Mouse (Mus musculus): Measurements from ENCODE around the gene Ccdc83. TPM values are rescaled to one million over a fixed set of nuclear protein-coding genes. Genes with fewer than 3 reads are reported as not detected.

The Ccdc83 gene
- total RNA-seq, 1 experiment = 0.31 TPM

DNA sequence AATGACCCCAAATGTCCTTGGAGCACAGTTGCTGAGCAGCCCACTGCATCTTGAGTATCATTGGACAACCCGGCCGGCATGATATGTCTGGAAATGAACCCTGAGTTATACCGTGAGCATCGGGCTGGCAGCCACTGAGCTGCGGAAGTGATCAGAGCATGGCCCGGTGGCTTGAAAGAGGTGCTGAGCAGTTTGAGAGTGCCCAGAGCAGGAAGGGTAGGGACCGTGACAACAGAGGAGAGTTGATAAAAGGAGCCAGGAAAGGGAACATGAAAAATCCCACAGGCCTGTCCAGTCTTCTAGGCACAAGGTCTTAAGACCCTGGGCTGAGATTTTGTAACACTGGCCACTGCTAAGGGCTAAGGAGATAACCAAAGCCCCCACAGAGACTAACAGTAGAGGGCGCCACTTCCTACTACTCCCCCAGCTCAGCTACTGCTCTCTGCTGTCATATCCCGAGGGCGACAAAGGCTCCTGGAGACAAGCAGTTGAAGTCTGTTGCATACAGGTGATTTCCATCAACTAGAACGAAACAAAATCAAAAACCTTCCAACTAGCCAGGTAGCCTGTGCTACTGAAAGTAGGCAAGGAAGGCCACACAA lies 14.8 kb upstream of the Ccdc83 start:
- H3K4me3 ChIP-seq (ENCODE audit: insufficient read depth in 1 of 2, low read depth in 1 of 2, low read length in 2 of 2, poor library complexity in 1 of 2, severe bottlenecking in 1 of 2) = no peak overlapping the region
- H3K9ac ChIP-seq (ENCODE audit: insufficient read depth, low read depth, low read length, poor library complexity, severe bottlenecking) = no peak overlapping the region
- TF ChIP-seq ZC3H11A (IDR thresholded peaks at IDR 0.05; ENCODE audit: borderline replicate concordance, low read depth, low read length) (peak; percentile 54; the same call in 1 of the 2 replicates), HCFC1 (IDR thresholded peaks at IDR 0.05; ENCODE audit: borderline replicate concordance, insufficient read depth, low read length) (no peak)
- in situ Hi-C loops (cut with MboI; ENCODE audit: low sequenced_read_pairs in 2 of 2, unreplicated experiment in 2 of 2) = no loop called here
- H3K36me3 ChIP-seq (ENCODE audit: control insufficient read depth, insufficient read depth, low read length, poor library complexity, severe bottlenecking) = no peaks in the 10 kb centered on the region
- DNase-seq (ENCODE audit: low read depth, low spot score) = peak; percentile 46
- H3K9me3 ChIP-seq (ENCODE audit: control insufficient read depth, insufficient read depth, low read depth, low read length) = no peaks in the 10 kb centered on the region
- no peak overlapping the region for H3K27ac ChIP-seq (ENCODE audit: insufficient read depth, low read depth, low read length, poor library complexity, severe bottlenecking)
- no peaks in the 10 kb centered on the region for H3K4me1 ChIP-seq (ENCODE audit: control insufficient read depth in 2 of 2, insufficient read depth in 2 of 2, low read length in 2 of 2, poor library complexity in 1 of 2)

DNA sequence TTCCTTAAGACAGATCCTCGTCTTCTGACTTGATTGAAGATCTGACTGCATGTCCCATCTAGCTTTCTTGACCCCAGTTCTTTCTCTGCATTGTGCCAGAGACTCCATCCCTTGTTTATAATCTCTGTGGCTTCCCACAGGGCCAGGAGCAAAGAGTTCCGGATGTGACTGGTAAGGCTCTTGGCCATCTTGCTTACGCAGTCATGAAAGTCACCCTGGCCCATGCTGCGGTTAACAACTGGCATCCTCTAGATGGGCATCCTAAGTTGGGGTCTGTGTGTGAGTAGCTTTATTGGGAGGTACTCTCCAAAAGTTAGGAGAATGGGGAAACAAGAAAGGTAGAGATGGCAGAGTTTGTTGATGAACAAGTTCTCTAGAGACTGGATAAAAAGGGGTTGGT lies 13.6 kb upstream of the Ccdc83 start:
- TF ChIP-seq MAFK (IDR thresholded peaks at IDR 0.05; ENCODE audit: insufficient read depth, low read depth, low read length) (no peak), CHD2 (IDR thresholded peaks at IDR 0.05; ENCODE audit: low read depth, low read length) (no peak), ZC3H11A (IDR thresholded peaks at IDR 0.05; ENCODE audit: borderline replicate concordance, low read depth, low read length) (no peak), ZNF384 (IDR thresholded peaks at IDR 0.05; ENCODE audit: low read depth, low read length) (no peak), HCFC1 (IDR thresholded peaks at IDR 0.05; ENCODE audit: borderline replicate concordance, insufficient read depth, low read length) (no peak)
- no peak for DNase-seq (ENCODE audit: low read depth, low spot score)
- Histone ChIP-seq H3K9me3 (ENCODE audit: control insufficient read depth, insufficient read depth, low read depth, low read length) (no peaks in the 10 kb centered on the region), H3K4me1 (ENCODE audit: control insufficient read depth in 2 of 2, insufficient read depth in 2 of 2, low read length in 2 of 2, poor library complexity in 1 of 2) (no peaks in the 10 kb centered on the region), H3K4me3 (ENCODE audit: insufficient read depth in 1 of 2, low read depth in 1 of 2, low read length in 2 of 2, poor library complexity in 1 of 2, severe bottlenecking in 1 of 2) (no peak overlapping the region), H3K9ac (ENCODE audit: insufficient read depth, low read depth, low read length, poor library complexity, severe bottlenecking) (no peak overlapping the region), H3K36me3 (ENCODE audit: control insufficient read depth, insufficient read depth, low read length, poor library complexity, severe bottlenecking) (no peaks in the 10 kb centered on the region), H3K27ac (ENCODE audit: insufficient read depth, low read depth, low read length, poor library complexity, severe bottlenecking) (no peak overlapping the region)
- in situ Hi-C loops (cut with MboI; ENCODE audit: low sequenced_read_pairs in 2 of 2, unreplicated experiment in 2 of 2) = no loop called here

DNA sequence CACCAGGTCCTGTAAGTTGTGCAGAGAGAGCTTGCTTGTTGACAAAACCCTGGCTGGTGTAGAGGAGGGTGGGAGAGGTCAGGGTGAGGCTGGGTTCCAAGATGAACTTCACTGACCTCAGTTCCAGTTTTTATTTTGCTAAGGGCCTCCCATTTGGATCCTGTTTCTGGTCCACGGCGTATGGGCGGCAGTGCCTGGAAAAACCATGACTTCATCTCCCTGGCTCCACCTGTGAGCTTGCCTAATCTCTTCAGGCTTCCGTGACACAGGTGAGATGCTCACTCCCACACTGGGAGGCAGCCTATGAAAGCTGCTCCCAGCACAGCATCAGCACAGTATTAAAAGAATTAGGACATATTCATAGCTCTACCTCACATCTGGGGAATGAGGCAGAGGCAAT lies 12.2 kb upstream of the Ccdc83 start:
- no peak for DNase-seq (ENCODE audit: low read depth, low spot score)
- Histone ChIP-seq H3K4me3 (ENCODE audit: insufficient read depth in 1 of 2, low read depth in 1 of 2, low read length in 2 of 2, poor library complexity in 1 of 2, severe bottlenecking in 1 of 2) (no peak overlapping the region), H3K27ac (ENCODE audit: insufficient read depth, low read depth, low read length, poor library complexity, severe bottlenecking) (no peak overlapping the region), H3K9ac (ENCODE audit: insufficient read depth, low read depth, low read length, poor library complexity, severe bottlenecking) (no peak overlapping the region), H3K9me3 (ENCODE audit: control insufficient read depth, insufficient read depth, low read depth, low read length) (no peaks in the 10 kb centered on the region), H3K4me1 (ENCODE audit: control insufficient read depth in 2 of 2, insufficient read depth in 2 of 2, low read length in 2 of 2, poor library complexity in 1 of 2) (no peaks in the 10 kb centered on the region), H3K36me3 (ENCODE audit: control insufficient read depth, insufficient read depth, low read length, poor library complexity, severe bottlenecking) (no peaks in the 10 kb centered on the region)
- in situ Hi-C loops (cut with MboI; ENCODE audit: low sequenced_read_pairs in 2 of 2, unreplicated experiment in 2 of 2) = no loop called here
- TF ChIP-seq ZC3H11A (IDR thresholded peaks at IDR 0.05; ENCODE audit: borderline replicate concordance, low read depth, low read length) = no peak
- TF ChIP-seq CHD2 (IDR thresholded peaks at IDR 0.05; ENCODE audit: low read depth, low read length) = no peak
- TF ChIP-seq HCFC1 (IDR thresholded peaks at IDR 0.05; ENCODE audit: borderline replicate concordance, insufficient read depth, low read length) = no peak
- TF ChIP-seq MAFK (IDR thresholded peaks at IDR 0.05; ENCODE audit: insufficient read depth, low read depth, low read length) = no peak
- no peak for TF ChIP-seq ZNF384 (IDR thresholded peaks at IDR 0.05; ENCODE audit: low read depth, low read length)

DNA sequence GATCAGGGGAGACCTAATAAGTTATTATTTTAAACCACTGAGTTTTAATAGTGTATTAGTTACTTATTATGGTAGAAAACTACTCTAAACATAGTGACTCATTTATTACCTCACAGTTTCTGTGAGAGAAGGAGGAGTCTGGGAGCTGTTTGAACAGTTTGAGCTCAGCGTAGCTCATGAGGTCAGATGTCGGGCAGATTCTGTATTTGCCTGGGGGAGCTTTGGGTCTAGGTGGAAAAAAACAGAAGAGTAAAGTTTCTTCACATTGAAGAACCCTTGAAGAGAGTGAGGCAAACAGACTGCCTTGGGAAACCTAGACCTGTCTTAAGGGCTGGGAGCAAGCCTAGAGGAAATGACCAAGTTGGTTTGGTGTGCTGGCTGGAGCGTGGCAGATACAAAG lies 11.7 kb upstream of the Ccdc83 start:
- TF ChIP-seq ZC3H11A (IDR thresholded peaks at IDR 0.05; ENCODE audit: borderline replicate concordance, low read depth, low read length) = no peak
- no peak for TF ChIP-seq ZNF384 (IDR thresholded peaks at IDR 0.05; ENCODE audit: low read depth, low read length)
- no peak for TF ChIP-seq CHD2 (IDR thresholded peaks at IDR 0.05; ENCODE audit: low read depth, low read length)
- TF ChIP-seq MAFK (IDR thresholded peaks at IDR 0.05; ENCODE audit: insufficient read depth, low read depth, low read length) = no peak
- TF ChIP-seq HCFC1 (IDR thresholded peaks at IDR 0.05; ENCODE audit: borderline replicate concordance, insufficient read depth, low read length) = no peak
- no peak for DNase-seq (ENCODE audit: low read depth, low spot score)
- in situ Hi-C loops (cut with MboI; ENCODE audit: low sequenced_read_pairs in 2 of 2, unreplicated experiment in 2 of 2) = no loop called here

More for the DNA sequence above, 11.7 kb upstream of the Ccdc83 start:
- no peaks in the 10 kb centered on the region for H3K36me3 ChIP-seq (ENCODE audit: control insufficient read depth, insufficient read depth, low read length, poor library complexity, severe bottlenecking)
- no peak overlapping the region for H3K27ac ChIP-seq (ENCODE audit: insufficient read depth, low read depth, low read length, poor library complexity, severe bottlenecking)
- H3K4me1 ChIP-seq (ENCODE audit: control insufficient read depth in 2 of 2, insufficient read depth in 2 of 2, low read length in 2 of 2, poor library complexity in 1 of 2) = no peaks in the 10 kb centered on the region
- H3K9ac ChIP-seq (ENCODE audit: insufficient read depth, low read depth, low read length, poor library complexity, severe bottlenecking) = no peak overlapping the region
- no peaks in the 10 kb centered on the region for H3K9me3 ChIP-seq (ENCODE audit: control insufficient read depth, insufficient read depth, low read depth, low read length)
- H3K4me3 ChIP-seq (ENCODE audit: insufficient read depth in 1 of 2, low read depth in 1 of 2, low read length in 2 of 2, poor library complexity in 1 of 2, severe bottlenecking in 1 of 2) = no peak overlapping the region

Data from ES-E14 (cell line).